Mouse (Mus musculus) thymus, adult 2 months (tissue): Measurements from ENCODE around the gene Ttc27.

Experiments used
- CTCF ChIP-seq: fragments of 200-500 bp; IDR thresholded peaks from 2 replicates; pipeline ENCODE4 v1.5.1; 2012; ENCODE audit warnings: mild to moderate bottlenecking, control low read depth, low read length, moderate library complexity, borderline replicate concordance; ENCODE audit not compliant: control insufficient read depth, poor library complexity, insufficient read depth; ENCODE audit errors: extremely low read depth
- POLR2A ChIP-seq: fragments of 200-500 bp; IDR thresholded peaks from 2 replicates; pipeline ENCODE4 v1.6.1; 2012; ENCODE audit warnings: mild to moderate bottlenecking, low read length, control low read depth, moderate library complexity; ENCODE audit not compliant: control insufficient read depth, poor library complexity, insufficient read depth; ENCODE audit errors: extremely low read depth

DNA sequence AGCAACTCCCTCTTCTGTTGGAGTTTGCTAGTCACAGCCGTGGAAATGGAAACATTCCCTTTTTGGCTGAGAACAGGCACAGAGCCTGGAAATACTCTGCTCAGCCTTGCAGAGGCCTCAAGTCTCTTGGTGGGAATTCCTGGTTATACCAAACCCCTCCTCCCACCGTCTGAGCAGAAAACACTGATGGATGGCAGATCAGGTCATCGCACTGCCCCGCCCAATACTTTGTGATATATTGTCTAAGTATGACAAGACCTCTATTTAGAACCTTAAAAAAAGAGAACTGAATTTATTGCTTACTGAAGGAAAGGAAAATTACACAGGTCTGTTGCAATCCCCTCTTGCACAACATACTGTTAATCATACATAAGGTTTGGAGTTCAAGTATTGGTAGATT, 6.8 kb upstream of the Ttc27 start:
- no peak for TF ChIP-seq POLR2A
- TF ChIP-seq CTCF, result no peak
